Comparison of ENCODE assay signal across 8 mouse cellular contexts in the genomic region with DNA sequence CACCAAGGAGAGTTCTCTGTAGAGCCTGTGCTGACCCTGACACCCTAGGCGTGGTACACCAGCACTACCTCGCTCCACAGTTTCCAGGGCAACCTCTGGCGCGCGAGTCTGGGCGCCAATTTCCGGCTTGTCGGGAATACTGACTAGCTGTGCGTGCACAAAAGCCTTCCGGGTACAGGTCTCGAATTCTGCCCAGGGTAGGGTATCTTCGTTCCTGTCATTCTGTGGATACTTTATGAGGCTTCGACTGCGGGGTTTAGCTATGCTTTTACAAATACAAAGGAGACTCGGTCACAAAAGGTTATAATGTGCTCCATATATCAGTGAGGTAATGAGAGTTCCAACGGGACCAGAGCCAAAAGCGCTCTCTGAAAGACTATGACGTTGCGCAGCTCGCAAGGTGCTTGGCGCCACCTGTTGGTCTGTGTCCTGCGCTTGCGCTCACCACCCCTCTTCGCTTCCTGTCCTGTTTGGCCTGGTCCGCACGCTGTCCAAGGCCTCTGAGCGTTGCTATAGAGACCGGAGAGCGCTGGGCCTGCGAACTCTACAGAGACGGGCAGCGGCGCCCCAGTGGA. TPM values are rescaled to one million over a fixed set of nuclear protein-coding genes. Genes with fewer than 3 reads are reported as not detected.
DNase-seq lines count a peak whose midpoint lies in the region; ATAC-seq lines count a peak whose summit lies in the region.

A gene (minus strand): TSS at position 153 of the 575 bp plus-strand sequence.
A gene (plus strand): TSS at position 265 of the 575 bp plus-strand sequence.

- H3K27me3 ChIP-seq in hindbrain, embryonic 15.5 days = no peaks in the 10 kb centered on the region

- peak; percentile 96 for ATAC-seq in hindbrain, embryonic 15.5 days (ENCODE audit: low FRiP score, low read depth)

- DNase-seq in R1 (ENCODE audit: low read depth, low spot score) = peak; percentile 96
- DNase-seq in cerebellum, postnatal 25 days = peak; percentile 93 to 95
- DNase-seq in frontal cortex, postnatal 25 days (ENCODE audit: low spot score in 2 of 2) = peak; percentile 90 to 91
- DNase-seq in left cerebral cortex, adult 11 months (ENCODE audit: low spot score) = peak; percentile 92
- DNase-seq in lung, postnatal 4 days = peak; percentile 94 to 95
- DNase-seq in retina, postnatal 7 days (ENCODE audit: low read depth, low spot score) = peak; percentile 88
- peak; percentile 79 for DNase-seq in urinary bladder, adult 2 months (ENCODE audit: low spot score)

- peak within 1 kb of the TSS; percentile 60 for H3K4me3 ChIP-seq in hindbrain, embryonic 15.5 days

- WGBS in hindbrain, embryonic 15.5 days = under 1% methylated on average over 33 of the region's 33 CpGs

- peak within 1 kb of the TSS; percentile 69 for H3K4me2 ChIP-seq in hindbrain, embryonic 15.5 days

- peak within 1 kb of the TSS; percentile 67 for H3K9ac ChIP-seq in hindbrain, embryonic 15.5 days

- peaks cover 16% of the 10 kb centered on the region for H3K4me1 ChIP-seq in hindbrain, embryonic 15.5 days (replicated peaks)

- peak within 1 kb of the TSS; percentile 82 for H3K27ac ChIP-seq in hindbrain, embryonic 15.5 days (replicated peaks)

- no peaks in the 10 kb centered on the region for H3K9me3 ChIP-seq in hindbrain, embryonic 15.5 days

- peaks cover 30% of the 10 kb centered on the region for H3K36me3 ChIP-seq in hindbrain, embryonic 15.5 days

RNA-seq across cellular contexts. Expression of the first gene that starts in this region (rescaled TPM):
- polyA plus RNA-seq in hindbrain, embryonic 15.5 days (2015; fragmentation: Nextera tagmentation; extraction: Ambion mirVana) = 13.3 and 18.1 TPM in 2 replicates
- 5.8 and 7.0 TPM in 2 replicates for polyA plus RNA-seq in urinary bladder, adult 2 months (2012; rRNA removed)

RNA-seq across cellular contexts. Expression of the second gene that starts in this region (rescaled TPM):
- polyA plus RNA-seq in hindbrain, embryonic 15.5 days (2015; fragmentation: Nextera tagmentation; extraction: Ambion mirVana) = 37.7 and 38.2 TPM in 2 replicates
- 19.5 and 20.3 TPM in 2 replicates for polyA plus RNA-seq in urinary bladder, adult 2 months (2012; rRNA removed)

Comparison
In these comparisons a context has a peak if more than half of its experiments do, and no peak if none do; other contexts are left out.
1. Peak in every context shown above with its lines: DNase-seq, ATAC-seq, H3K4me3 ChIP-seq and H3K27ac ChIP-seq.